In genomic region chr13:74349566-74350434, GRCm38 (mm10) we compare ENCODE assay signal across 8 mouse cellular contexts. TPM values are rescaled to one million over a fixed set of nuclear protein-coding genes. Genes with fewer than 3 reads are reported as not detected.
DNase-seq lines count a peak whose midpoint lies in the region; ATAC-seq and TF ChIP-seq lines count a peak whose summit lies in the region.

TSS of gene Sdha (minus strand) at chr13:74350280.
TSS of gene Ccdc127 (plus strand) at chr13:74350309.

- H3K27ac ChIP-seq in bone marrow, adult 2 months (ENCODE audit: control insufficient read depth, insufficient read depth, low read depth, low read length, poor library complexity): peak within 1 kb of the TSS; percentile 93
- H3K27ac ChIP-seq in embryonic facial prominence, embryonic 15.5 days (replicated peaks): peak within 1 kb of the TSS; percentile 86
- H3K27ac ChIP-seq in kidney, embryonic 14.5 days (ENCODE audit: low read depth, low read length): peak within 1 kb of the TSS; percentile 65
- peak within 1 kb of the TSS; percentile 88 for H3K27ac ChIP-seq in limb, embryonic 15.5 days

- H3K9me3 ChIP-seq in embryonic facial prominence, embryonic 15.5 days (replicated peaks): no peaks in the 10 kb centered on the region
- no peaks in the 10 kb centered on the region for H3K9me3 ChIP-seq in kidney, embryonic 14.5 days (ENCODE audit: control insufficient read depth, low read length)
- no peaks in the 10 kb centered on the region for H3K9me3 ChIP-seq in limb, embryonic 15.5 days

- H3K27me3 ChIP-seq in embryonic facial prominence, embryonic 15.5 days: no peaks in the 10 kb centered on the region
- no peaks in the 10 kb centered on the region for H3K27me3 ChIP-seq in kidney, embryonic 14.5 days (ENCODE audit: control insufficient read depth, insufficient read depth, low read length)
- no peaks in the 10 kb centered on the region for H3K27me3 ChIP-seq in limb, embryonic 15.5 days

- no peak for TF ChIP-seq CTCF in bone marrow, adult 2 months (IDR thresholded peaks at IDR 0.05; ENCODE audit: control insufficient read depth, insufficient read depth, low read length)

- H3K36me3 ChIP-seq in embryonic facial prominence, embryonic 15.5 days: peaks cover 5% of the 10 kb centered on the region; the same call in 1 of the 2 replicates
- H3K36me3 ChIP-seq in kidney, embryonic 14.5 days (ENCODE audit: control insufficient read depth, insufficient read depth, low read length): peaks cover 18% of the 10 kb centered on the region; the same call in 1 of the 2 replicates
- peaks cover 15% of the 10 kb centered on the region; the same call in 1 of the 2 replicates for H3K36me3 ChIP-seq in limb, embryonic 15.5 days

- WGBS in bone marrow, adult 2 months: under 1% methylated on average over 57 of the region's 57 CpGs
- 1% methylated on average over 57 of the region's 57 CpGs for WGBS in embryonic facial prominence, embryonic 15.5 days
- WGBS in kidney, embryonic 14.5 days: under 1% methylated on average over 57 of the region's 57 CpGs
- WGBS in limb, embryonic 15.5 days: under 1% methylated on average over 57 of the region's 57 CpGs

- peak within 1 kb of the TSS; percentile 52 for H3K4me2 ChIP-seq in embryonic facial prominence, embryonic 15.5 days (replicated peaks)
- peak within 1 kb of the TSS; percentile 56 for H3K4me2 ChIP-seq in kidney, embryonic 14.5 days (replicated peaks; ENCODE audit: low read depth, low read length)
- H3K4me2 ChIP-seq in limb, embryonic 15.5 days: peak within 1 kb of the TSS; percentile 48

- peak; percentile 93 for TF ChIP-seq POLR2A in bone marrow, adult 2 months (IDR thresholded peaks at IDR 0.05; ENCODE audit: borderline replicate concordance, control insufficient read depth, low read depth, low read length)

- peak; percentile 96 for DNase-seq in 416B (ENCODE audit: low read depth)
- peak; percentile 96 for DNase-seq in heart, adult 9 months (ENCODE audit: low spot score in 2 of 2)
- DNase-seq in monocyte, adult 2 months (ENCODE audit: low read depth in 1 of 2, low spot score in 2 of 2): peak; percentile 79 to 92
- DNase-seq in spleen, postnatal 36 days (ENCODE audit: low spot score in 2 of 2): peak; percentile 94 to 96

- no peaks in the 10 kb centered on the region for H3K4me1 ChIP-seq in bone marrow, adult 2 months (ENCODE audit: control insufficient read depth, insufficient read depth, low read length)
- H3K4me1 ChIP-seq in embryonic facial prominence, embryonic 15.5 days: peaks cover 15% of the 10 kb centered on the region
- peaks cover 16% of the 10 kb centered on the region; the same call in 1 of the 2 replicates for H3K4me1 ChIP-seq in kidney, embryonic 14.5 days (ENCODE audit: control insufficient read depth, insufficient read depth, low read length)
- H3K4me1 ChIP-seq in limb, embryonic 15.5 days: peaks cover 10% of the 10 kb centered on the region

- peak; percentile 97 for ATAC-seq in embryonic facial prominence, embryonic 15.5 days (ENCODE audit: insufficient number of reproducible peaks, low FRiP score, low TSS enrichment, low read depth)
- ATAC-seq in kidney, embryonic 14.5 days (ENCODE audit: low FRiP score, low TSS enrichment): peak; percentile 98
- ATAC-seq in limb, embryonic 15.5 days (ENCODE audit: insufficient number of reproducible peaks, low FRiP score, low TSS enrichment, low read depth): peak; percentile 97

- H3K9ac ChIP-seq in embryonic facial prominence, embryonic 15.5 days: peak within 1 kb of the TSS; percentile 87
- H3K9ac ChIP-seq in kidney, embryonic 14.5 days (ENCODE audit: low read depth, low read length): peak within 1 kb of the TSS; percentile 86
- H3K9ac ChIP-seq in limb, embryonic 15.5 days: peak within 1 kb of the TSS; percentile 82

- H3K4me3 ChIP-seq in bone marrow, adult 2 months (replicated peaks; ENCODE audit: control insufficient read depth, low read depth, low read length): peak within 1 kb of the TSS; percentile 95
- H3K4me3 ChIP-seq in embryonic facial prominence, embryonic 15.5 days (replicated peaks): peak within 1 kb of the TSS; percentile 82
- peak within 1 kb of the TSS; percentile 83 for H3K4me3 ChIP-seq in kidney, embryonic 14.5 days (ENCODE audit: low read length)
- H3K4me3 ChIP-seq in limb, embryonic 15.5 days: peak within 1 kb of the TSS; percentile 78

RNA-seq across cellular contexts. Expression of gene Sdha, which starts in this region (rescaled TPM):
- polyA plus RNA-seq in bone marrow, adult 2 months (2011; ENCODE audit: insufficient read depth, insufficient read length, low replicate concordance, missing spikeins): 76.4 and 85.4 TPM in 2 replicates
- polyA plus RNA-seq in embryonic facial prominence, embryonic 15.5 days (2015; fragmentation: Nextera tagmentation; extraction: Ambion mirVana): 221 and 224 TPM in 2 replicates
- 162 and 268 TPM in 2 replicates for polyA plus RNA-seq in kidney, embryonic 14.5 days (2014; fragmentation: Nextera tagmentation; extraction: Ambion mirVana)
- 217 and 241 TPM in 2 replicates for polyA plus RNA-seq in limb, embryonic 15.5 days (2015; fragmentation: Nextera tagmentation; extraction: Ambion mirVana)

RNA-seq across cellular contexts. Expression of gene Ccdc127, which starts in this region (rescaled TPM):
- 11.6 and 22.1 TPM in 2 replicates for polyA plus RNA-seq in bone marrow, adult 2 months (2011; ENCODE audit: insufficient read depth, insufficient read length, low replicate concordance, missing spikeins)
- 59.9 and 63.7 TPM in 2 replicates for polyA plus RNA-seq in embryonic facial prominence, embryonic 15.5 days (2015; fragmentation: Nextera tagmentation; extraction: Ambion mirVana)
- 53.2 and 55.5 TPM in 2 replicates for polyA plus RNA-seq in kidney, embryonic 14.5 days (2014; fragmentation: Nextera tagmentation; extraction: Ambion mirVana)
- 63.9 and 67.0 TPM in 2 replicates for polyA plus RNA-seq in limb, embryonic 15.5 days (2015; fragmentation: Nextera tagmentation; extraction: Ambion mirVana)

Comparison
In these comparisons a context has a peak if more than half of its experiments do, and no peak if none do; other contexts are left out.
1. Peak in every context shown above with its lines: DNase-seq, ATAC-seq, H3K4me3 ChIP-seq and H3K27ac ChIP-seq.